Mouse (Mus musculus): ENCODE data around the gene Chst12. TPM values are rescaled to one million over a fixed set of nuclear protein-coding genes. Genes with fewer than 3 reads are reported as not detected.

Chst12 gene
- polyA plus RNA-seq, 1 experiment from 2014 or later: 18.8 TPM

DNA sequence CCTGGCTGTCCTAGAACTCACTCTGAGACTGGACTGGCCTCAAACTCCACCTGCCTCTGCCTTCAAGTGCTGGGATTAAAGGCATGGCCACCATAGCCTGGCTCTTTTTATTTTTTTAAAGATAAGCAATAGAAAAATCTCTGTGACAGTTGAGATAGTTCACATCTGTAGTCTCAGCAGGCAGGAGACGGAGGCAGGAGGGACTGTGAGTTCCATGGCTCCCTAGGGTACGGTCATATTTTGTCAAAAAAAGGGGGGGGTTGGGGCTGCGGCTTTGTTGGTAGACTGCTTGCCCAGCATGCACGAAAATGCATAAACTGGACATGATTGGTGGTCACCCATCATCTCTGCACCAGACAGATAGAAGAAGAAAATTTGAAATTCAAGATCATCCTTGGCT lies 65.9 kb downstream of the Chst12 start:
- no peak for TF ChIP-seq CTCF (IDR thresholded peaks at IDR 0.05; ENCODE audit: low read depth)
- Histone ChIP-seq H3K4me1 (replicated peaks; ENCODE audit: control insufficient read depth, insufficient read depth, low read length) (no peaks in the 10 kb centered on the region), H3K36me3 (ENCODE audit: control insufficient read depth, insufficient read depth) (no peaks in the 10 kb centered on the region), H3K9ac (ENCODE audit: low read depth, low read length) (no peak overlapping the region), H3K4me3 (ENCODE audit: low read depth, low read length) (no peak overlapping the region), H3K27me3 (replicated peaks; ENCODE audit: control insufficient read depth, insufficient read depth, low read length) (no peaks in the 10 kb centered on the region), H3K9me3 (ENCODE audit: control insufficient read depth) (no peaks in the 10 kb centered on the region), H3K4me2 (replicated peaks; ENCODE audit: low read depth) (no peak overlapping the region), H3K27ac (ENCODE audit: low read depth, low read length) (no peak overlapping the region)
- 80% methylated on average over 4 of the region's 4 CpGs for WGBS
- no peak for ATAC-seq

DNA sequence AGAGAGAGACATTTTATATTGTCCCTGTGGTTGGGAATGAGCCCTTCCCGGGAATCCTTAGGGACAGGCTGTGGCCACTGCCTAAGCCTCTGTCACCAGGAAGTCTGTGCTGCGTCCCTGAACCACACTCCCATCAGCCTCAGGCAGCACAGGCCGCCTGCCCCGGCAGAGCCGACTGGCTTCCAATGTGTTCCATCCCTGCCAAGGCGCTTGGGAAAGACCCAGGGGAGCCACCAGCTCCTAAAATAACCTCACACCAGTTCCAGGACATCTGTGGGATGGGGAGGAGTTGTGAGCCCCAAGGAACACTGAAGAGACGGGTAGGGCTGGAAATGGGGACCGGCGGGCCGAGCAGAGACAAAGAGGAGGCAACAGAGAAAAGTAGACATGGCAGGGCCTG lies 66.3 kb downstream of the Chst12 start:
- H3K36me3 ChIP-seq (ENCODE audit: control insufficient read depth, insufficient read depth): no peaks in the 10 kb centered on the region
- TF ChIP-seq CTCF (IDR thresholded peaks at IDR 0.05; ENCODE audit: low read depth): no peak
- H3K27ac ChIP-seq (ENCODE audit: low read depth, low read length): no peak overlapping the region
- WGBS: 69% methylated on average over 10 of the region's 10 CpGs
- H3K9ac ChIP-seq (ENCODE audit: low read depth, low read length): no peak overlapping the region
- no peaks in the 10 kb centered on the region for H3K27me3 ChIP-seq (replicated peaks; ENCODE audit: control insufficient read depth, insufficient read depth, low read length)
- H3K4me3 ChIP-seq (ENCODE audit: low read depth, low read length): no peak overlapping the region
- no peaks in the 10 kb centered on the region for H3K4me1 ChIP-seq (replicated peaks; ENCODE audit: control insufficient read depth, insufficient read depth, low read length)
- H3K9me3 ChIP-seq (ENCODE audit: control insufficient read depth): no peaks in the 10 kb centered on the region
- no peak overlapping the region for H3K4me2 ChIP-seq (replicated peaks; ENCODE audit: low read depth)
- no peak for ATAC-seq

- Histone ChIP-seq H3K4me3 (ENCODE audit: low read depth, low read length) (no peak overlapping the region), H3K4me1 (replicated peaks; ENCODE audit: control insufficient read depth, insufficient read depth, low read length) (no peaks in the 10 kb centered on the region), H3K36me3 (ENCODE audit: control insufficient read depth, insufficient read depth) (no peaks in the 10 kb centered on the region), H3K9me3 (ENCODE audit: control insufficient read depth) (no peaks in the 10 kb centered on the region), H3K4me2 (replicated peaks; ENCODE audit: low read depth) (no peak overlapping the region), H3K27ac (ENCODE audit: low read depth, low read length) (no peak overlapping the region), H3K9ac (ENCODE audit: low read depth, low read length) (no peak overlapping the region), H3K27me3 (replicated peaks; ENCODE audit: control insufficient read depth, insufficient read depth, low read length) (no peaks in the 10 kb centered on the region)
- TF ChIP-seq CTCF (IDR thresholded peaks at IDR 0.05; ENCODE audit: low read depth): no peak
- no peak for ATAC-seq
- WGBS: 61% methylated on average over 6 of the region's 6 CpGs
Observed at GRCm38 (mm10) chr5:140572611-140573010, 67.3 kb downstream of the Chst12 start.

Other genes starting within 250 kb of the Chst12 start
- 10.3 and 11.1 TPM in 2 replicates for gene Mad1l1, start 184.0 kb upstream of the Chst12 start, polyA plus RNA-seq (2015; fragmentation: Nextera tagmentation; extraction: Ambion mirVana)
- 28.9 and 34.7 TPM in 2 replicates for gene Nudt1, start 183.9 kb upstream of the Chst12 start, polyA plus RNA-seq (2015; fragmentation: Nextera tagmentation; extraction: Ambion mirVana)
- gene Mrm2, start 173.7 kb upstream of the Chst12 start, polyA plus RNA-seq (2015; fragmentation: Nextera tagmentation; extraction: Ambion mirVana): 11.2 and 13.7 TPM in 2 replicates
- 67.5 and 89.0 TPM in 2 replicates for gene Snx8, start 116.3 kb upstream of the Chst12 start, polyA plus RNA-seq (2015; fragmentation: Nextera tagmentation; extraction: Ambion mirVana)
- 52.3 and 54.6 TPM in 2 replicates for gene Eif3b, start 86.2 kb upstream of the Chst12 start, polyA plus RNA-seq (2015; fragmentation: Nextera tagmentation; extraction: Ambion mirVana)
- gene Gm4869, start 59.9 kb upstream of the Chst12 start, polyA plus RNA-seq (2015; fragmentation: Nextera tagmentation; extraction: Ambion mirVana): 0.05 TPM in 1 of 2 replicates, not detected in the other
- gene Grifin, start 59.5 kb downstream of the Chst12 start, polyA plus RNA-seq (2015; fragmentation: Nextera tagmentation; extraction: Ambion mirVana): 1.1 and 1.5 TPM in 2 replicates
- 7.1 and 7.3 TPM in 2 replicates for gene Lfng, start 101.8 kb downstream of the Chst12 start, polyA plus RNA-seq (2015; fragmentation: Nextera tagmentation; extraction: Ambion mirVana)
- 21.4 and 23.6 TPM in 2 replicates for gene Ttyh3, start 143.5 kb downstream of the Chst12 start, polyA plus RNA-seq (2015; fragmentation: Nextera tagmentation; extraction: Ambion mirVana)
- 5.7 and 7.0 TPM in 2 replicates for gene Iqce, start 196.8 kb downstream of the Chst12 start, polyA plus RNA-seq (2015; fragmentation: Nextera tagmentation; extraction: Ambion mirVana)
- gene Brat1, start 199.5 kb downstream of the Chst12 start, polyA plus RNA-seq (2015; fragmentation: Nextera tagmentation; extraction: Ambion mirVana): 7.5 and 8.0 TPM in 2 replicates
- 1.2 and 1.3 TPM in 2 replicates for gene Amz1, start 218.6 kb downstream of the Chst12 start, polyA plus RNA-seq (2015; fragmentation: Nextera tagmentation; extraction: Ambion mirVana)